Mouse (Mus musculus) skeletal muscle tissue, postnatal 0 days (tissue): ENCODE results near the gene Fndc3a. TPM values are rescaled to one million over a fixed set of nuclear protein-coding genes. Genes with fewer than 3 reads are reported as not detected.

Experiments used
- polyA plus RNA-seq: library from polyadenylated mRNA; unstranded; fragments of >200 nt; fragmentation: Nextera tagmentation; extraction: Ambion mirVana; gene quantifications from 2 replicates; pipeline ENCODE4 v1.2.1, GENCODE M21; 2015

Gene Fndc3a
- polyA plus RNA-seq, result 8.8 and 10.3 TPM in 2 replicates

GRCm38 (mm10) chr14:72709710-72710340 lies at the start of gene Fndc3a:
Gene Fndc3a (minus strand): TSS chr14:72710003.

GRCm38 (mm10) chr14:72491738-72492137 lies 218.1 kb downstream of the Fndc3a start, which contains the start of gene Gm9195:
Gene Gm9195 (minus strand): TSS chr14:72491838.

Other genes with a start within 250 kb of the Fndc3a start
- gene Gm9195, start 218.2 kb downstream of the Fndc3a start, polyA plus RNA-seq, result not detected in 2 replicates